Mouse (Mus musculus) olfactory bulb, adult 2 months (tissue): ENCODE results near the gene Cacna2d2.

Experiments
- CTCF ChIP-seq: fragments of 200-500 bp; IDR thresholded peaks from 2 replicates; pipeline ENCODE4 v1.5.1; 2012; ENCODE audit warnings: low read depth, mild to moderate bottlenecking, low read length, moderate library complexity; ENCODE audit not compliant: insufficient read depth
- POLR2A ChIP-seq: fragments of 200-500 bp; IDR thresholded peaks from 2 replicates; pipeline ENCODE4 v1.6.1; 2012; ENCODE audit warnings: mild to moderate bottlenecking, low read depth, low read length, moderate library complexity; ENCODE audit not compliant: insufficient read depth

GRCm38 (mm10) chr9:107470427-107470826 is 71.0 kb downstream of the Cacna2d2 start:
- no peak for TF ChIP-seq CTCF
- TF ChIP-seq POLR2A: no peak
